Mouse (Mus musculus) forebrain, embryonic 12.5 days (tissue): Measurements from ENCODE around the gene Cntn6. TPM values are rescaled to one million over a fixed set of nuclear protein-coding genes. Genes with fewer than 3 reads are reported as not detected.

Experiments
- ATAC-seq: fragments of 200-750 bp; cut with Nextera tagmentation; 2 replicates; pipeline ENCODE4 v1.8.0; 2017; ENCODE audit warnings: moderate TSS enrichment; ENCODE audit not compliant: low FRiP score
- H3K27ac ChIP-seq: fragments of 300-500 bp; sonication (generic); 2 replicates; pipeline ENCODE4 v1.5.1; 2016; ENCODE audit warnings: mild to moderate bottlenecking
- H3K27me3 ChIP-seq: fragments of 300-500 bp; sonication (generic); 2 replicates; pipeline ENCODE4 v1.6.1; 2016; ENCODE audit warnings: mild to moderate bottlenecking
- H3K36me3 ChIP-seq: fragments of 300-500 bp; sonication (generic); replicated peaks from 2 replicates; pipeline ENCODE4 v1.6.1; 2016; ENCODE audit warnings: mild to moderate bottlenecking
- H3K4me1 ChIP-seq: fragments of 300-500 bp; sonication (generic); 2 replicates; pipeline ENCODE4 v1.6.1; 2016
- H3K4me2 ChIP-seq: fragments of 300-500 bp; sonication (generic); 2 replicates; pipeline ENCODE4 v1.6.1; 2016; ENCODE audit warnings: mild to moderate bottlenecking, moderate library complexity
- H3K4me3 ChIP-seq: fragments of 300-500 bp; sonication (generic); replicated peaks from 2 replicates; pipeline ENCODE4 v1.5.1; 2016; ENCODE audit warnings: mild to moderate bottlenecking
- H3K9ac ChIP-seq: fragments of 300-500 bp; sonication (generic); 2 replicates; pipeline ENCODE4 v1.6.1; 2016; ENCODE audit warnings: mild to moderate bottlenecking
- H3K9me3 ChIP-seq: fragments of 300-500 bp; sonication (generic); 2 replicates; pipeline ENCODE4 v1.6.1; 2016
- WGBS: fragments of 180-500 bp; shearing (Covaris S2); methylation state at CpG from one replicate; pipeline ENCODE4 v1.1.7; 2016; 5-methylcytosine and 5-hydroxymethylcytosine counted together
- polyA plus RNA-seq: library from polyadenylated mRNA; unstranded; fragments of >200 nt; fragmentation: Nextera tagmentation; extraction: Ambion mirVana; gene quantifications from 2 replicates; pipeline ENCODE4 v1.2.1, GENCODE M21; 2016

The Cntn6 gene
- 2.5 TPM in 2 replicates for polyA plus RNA-seq

DNA sequence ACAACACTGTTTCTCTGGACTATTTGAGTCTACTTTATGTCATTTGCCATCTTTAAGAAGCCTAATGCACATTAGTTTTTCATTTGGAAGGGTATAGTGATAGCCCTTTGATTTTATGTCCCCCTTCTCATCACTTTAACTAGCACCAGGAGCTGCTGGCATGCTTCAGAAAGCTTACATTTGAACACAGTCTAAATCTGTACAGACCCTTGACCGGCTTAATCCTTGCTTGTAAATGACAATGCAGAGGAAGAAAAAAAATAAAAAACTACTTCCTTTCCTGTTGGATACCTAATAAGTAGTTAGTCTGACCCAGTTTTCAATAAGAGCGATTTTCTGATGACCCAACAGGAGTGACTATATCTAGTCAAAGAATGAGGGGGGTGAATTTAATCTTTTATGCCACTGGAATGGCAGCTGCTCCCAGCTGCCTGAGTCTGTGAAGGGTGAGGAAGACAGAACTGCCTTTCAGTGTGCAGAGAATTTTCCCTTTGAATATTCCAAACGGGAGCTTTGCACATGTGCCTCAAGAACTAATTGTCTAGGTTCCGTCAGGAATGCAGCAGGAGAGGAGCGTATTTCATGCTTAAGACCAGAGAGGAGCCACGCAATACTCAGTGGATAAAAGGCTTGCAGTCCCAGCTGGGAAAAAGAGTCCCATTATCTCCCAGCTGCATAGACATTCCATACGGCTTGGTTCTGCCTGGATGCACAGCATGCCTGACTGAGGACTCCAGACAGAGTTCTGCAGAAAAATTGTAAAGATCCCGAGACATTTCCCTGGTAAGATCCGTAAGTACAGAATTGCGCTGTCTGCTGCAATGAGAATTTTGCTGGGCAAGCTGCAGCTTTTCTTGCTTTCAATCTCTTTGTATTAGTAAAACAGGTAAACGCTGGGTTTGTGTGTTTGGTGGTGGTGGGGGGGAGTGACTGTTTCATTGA, at the start of gene Cntn6:
TSS of gene Cntn6 (plus strand) at position 301 of the 942 bp plus-strand sequence.
- Histone ChIP-seq H3K9ac (0 out of 2 replicates have a peak within 1 kb of the TSS, but pooled peaks have one; percentile 9), H3K27me3 (no peaks in the 10 kb centered on the region), H3K9me3 (no peaks in the 10 kb centered on the region), H3K4me1 (peaks cover 17% of the 10 kb centered on the region), H3K4me2 (peak within 1 kb of the TSS; percentile 49), H3K4me3 (peak within 1 kb of the TSS; percentile 29), H3K27ac (peak within 1 kb of the TSS; percentile 61), H3K36me3 (no peaks in the 10 kb centered on the region)
- whole genome bisulfite sequencing = 7% methylated on average over 11 of the region's 11 CpGs
- peak; percentile 92 for ATAC-seq

DNA sequence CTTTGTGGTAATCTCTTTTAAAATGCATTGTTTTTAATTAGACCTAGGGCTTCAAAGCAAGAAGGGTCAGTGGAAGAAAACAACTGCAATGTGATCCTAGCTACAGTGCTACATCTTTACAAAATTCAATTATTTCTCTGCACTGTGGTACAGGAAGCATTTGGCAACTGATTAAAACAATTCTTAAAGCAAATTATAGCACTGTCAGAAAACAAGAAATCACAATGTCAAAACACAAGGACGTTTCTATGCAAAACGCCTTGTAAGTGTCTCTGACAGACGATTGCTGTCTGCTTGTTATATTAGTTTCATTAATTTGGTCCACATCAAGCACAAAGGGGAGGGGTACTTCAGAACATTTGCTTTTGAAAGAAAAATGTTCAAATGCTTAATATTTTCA, 48.9 kb upstream of the Cntn6 start:
- Histone ChIP-seq H3K4me1 (no peaks in the 10 kb centered on the region), H3K27me3 (no peaks in the 10 kb centered on the region), H3K4me2 (no peak overlapping the region), H3K9ac (no peak overlapping the region), H3K36me3 (no peaks in the 10 kb centered on the region), H3K4me3 (no peak overlapping the region), H3K9me3 (no peaks in the 10 kb centered on the region), H3K27ac (no peak overlapping the region)
- no peak for ATAC-seq
- WGBS = 53% methylated on average over 3 of the region's 3 CpGs

DNA sequence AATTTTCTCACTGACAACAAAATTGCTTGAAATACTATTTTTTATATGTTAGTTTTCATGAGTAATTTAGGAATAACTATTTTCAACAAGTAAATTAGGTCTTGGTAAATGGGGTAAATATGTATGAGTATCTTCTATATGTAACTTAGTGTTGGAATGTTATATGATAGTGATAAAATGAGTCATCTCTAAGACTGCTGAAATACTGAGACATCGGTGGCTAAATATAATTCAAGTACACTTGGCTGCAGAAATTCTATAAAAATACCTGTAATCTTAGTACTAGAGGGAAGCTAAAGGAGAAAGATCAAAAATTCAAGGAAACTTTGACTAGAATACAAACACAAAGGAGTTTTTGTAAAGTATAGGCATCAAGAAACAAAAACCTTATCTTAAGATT, 21.9 kb upstream of the Cntn6 start:
- H3K4me2 ChIP-seq = no peak overlapping the region
- no peak overlapping the region for H3K9ac ChIP-seq
- WGBS = 97% methylated on average over 1 of the region's 1 CpGs
- no peaks in the 10 kb centered on the region for H3K9me3 ChIP-seq
- no peaks in the 10 kb centered on the region for H3K36me3 ChIP-seq
- H3K4me1 ChIP-seq = no peaks in the 10 kb centered on the region
- no peak for ATAC-seq
- no peak overlapping the region for H3K4me3 ChIP-seq
- no peaks in the 10 kb centered on the region for H3K27me3 ChIP-seq
- H3K27ac ChIP-seq = no peak overlapping the region

GRCm38 (mm10) chr6:104479242-104479641, 13.3 kb upstream of the Cntn6 start:
- Histone ChIP-seq H3K27me3 (no peaks in the 10 kb centered on the region), H3K36me3 (no peaks in the 10 kb centered on the region), H3K27ac (no peak overlapping the region), H3K4me3 (no peak overlapping the region), H3K9me3 (no peaks in the 10 kb centered on the region), H3K9ac (no peak overlapping the region), H3K4me2 (no peak overlapping the region), H3K4me1 (no peaks in the 10 kb centered on the region)
- ATAC-seq = no peak

DNA sequence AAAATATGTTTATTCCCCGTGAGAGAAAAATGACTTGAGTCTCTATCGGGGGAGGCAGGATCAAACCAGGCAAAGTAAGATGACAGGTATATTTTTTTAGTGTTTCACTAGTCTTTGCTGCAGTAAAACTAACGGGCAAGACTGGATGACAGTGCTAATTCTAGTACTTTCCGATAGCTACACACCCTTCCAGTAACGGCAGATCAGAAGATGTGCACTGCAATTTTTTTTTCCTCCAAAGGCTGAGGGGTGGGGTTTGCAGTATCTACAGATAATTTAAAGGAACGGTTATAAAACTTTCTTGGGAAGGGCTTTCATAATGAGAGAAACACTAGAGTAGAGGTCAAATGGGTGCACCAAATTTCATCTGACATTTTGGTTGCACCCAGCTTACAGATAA, 869 bp downstream of the Cntn6 start:
- ATAC-seq = no peak
- Histone ChIP-seq H3K4me1 (peaks cover 17% of the 10 kb centered on the region), H3K4me3 (peak overlapping the region; percentile 29), H3K36me3 (no peaks in the 10 kb centered on the region), H3K27me3 (no peaks in the 10 kb centered on the region), H3K4me2 (peak overlapping the region; percentile 49), H3K27ac (peak overlapping the region; percentile 61), H3K9ac (no peak overlapping the region), H3K9me3 (no peaks in the 10 kb centered on the region)
- 37% methylated on average over 6 of the region's 6 CpGs for WGBS

GRCm38 (mm10) chr6:104495801-104496200, 3.2 kb downstream of the Cntn6 start:
- H3K27me3 ChIP-seq = no peaks in the 10 kb centered on the region
- H3K27ac ChIP-seq = no peak overlapping the region
- no peak overlapping the region for H3K4me2 ChIP-seq
- 30% methylated on average over 2 of the region's 2 CpGs for WGBS
- no peak overlapping the region for H3K9ac ChIP-seq
- no peak overlapping the region for H3K4me3 ChIP-seq
- ATAC-seq = no peak
- H3K36me3 ChIP-seq = no peaks in the 10 kb centered on the region
- no peaks in the 10 kb centered on the region for H3K9me3 ChIP-seq
- H3K4me1 ChIP-seq = peaks cover 17% of the 10 kb centered on the region

DNA sequence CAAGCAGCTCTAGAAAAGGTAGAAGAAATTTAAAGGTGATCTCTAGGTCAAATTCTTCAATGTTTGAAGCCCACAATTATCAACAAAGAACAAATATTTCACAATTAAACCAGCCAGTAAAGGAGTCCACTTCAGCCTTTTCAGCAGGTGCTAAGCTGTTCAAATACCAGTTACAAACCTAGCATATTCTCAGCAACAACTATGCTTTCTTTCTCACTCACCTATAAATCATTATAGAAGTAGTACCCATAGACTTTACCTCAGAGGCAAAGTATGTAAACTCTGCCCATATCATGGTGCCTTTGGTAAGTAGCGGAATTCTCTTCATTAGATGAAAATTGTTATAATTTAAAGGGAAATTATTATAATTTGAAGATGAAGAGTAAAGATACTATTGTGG, 71.4 kb downstream of the Cntn6 start:
- 94% methylated on average over 1 of the region's 1 CpGs for WGBS
- H3K36me3 ChIP-seq = no peaks in the 10 kb centered on the region
- no peaks in the 10 kb centered on the region for H3K4me1 ChIP-seq
- no peaks in the 10 kb centered on the region for H3K9me3 ChIP-seq
- H3K4me2 ChIP-seq = no peak overlapping the region
- no peak overlapping the region for H3K27ac ChIP-seq
- no peak for ATAC-seq
- no peaks in the 10 kb centered on the region for H3K27me3 ChIP-seq
- no peak overlapping the region for H3K9ac ChIP-seq
- no peak overlapping the region for H3K4me3 ChIP-seq

DNA sequence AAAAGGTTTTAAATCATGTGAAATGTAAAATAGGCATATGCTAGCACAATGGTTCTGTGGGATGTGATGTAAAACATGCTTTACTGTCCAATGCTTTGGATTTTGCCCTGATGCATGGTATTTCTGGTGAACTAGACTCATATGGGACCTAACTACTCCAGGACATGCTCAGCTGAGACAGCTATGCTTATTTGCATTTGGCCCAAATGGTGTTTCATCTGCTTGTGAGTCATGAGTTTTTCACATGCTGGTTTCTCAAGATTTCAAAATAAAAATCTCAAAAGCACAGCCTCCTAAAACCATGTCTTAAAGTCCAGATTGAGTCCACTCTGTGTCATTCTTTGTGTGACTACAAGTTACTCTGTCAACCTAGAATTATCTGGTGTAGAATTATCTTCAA, 77.0 kb downstream of the Cntn6 start:
- ATAC-seq = no peak
- H3K36me3 ChIP-seq = no peaks in the 10 kb centered on the region
- H3K4me1 ChIP-seq = no peaks in the 10 kb centered on the region
- no peak overlapping the region for H3K9ac ChIP-seq
- H3K4me3 ChIP-seq = no peak overlapping the region
- H3K9me3 ChIP-seq = no peaks in the 10 kb centered on the region
- no peak overlapping the region for H3K4me2 ChIP-seq
- no peaks in the 10 kb centered on the region for H3K27me3 ChIP-seq
- no peak overlapping the region for H3K27ac ChIP-seq

DNA sequence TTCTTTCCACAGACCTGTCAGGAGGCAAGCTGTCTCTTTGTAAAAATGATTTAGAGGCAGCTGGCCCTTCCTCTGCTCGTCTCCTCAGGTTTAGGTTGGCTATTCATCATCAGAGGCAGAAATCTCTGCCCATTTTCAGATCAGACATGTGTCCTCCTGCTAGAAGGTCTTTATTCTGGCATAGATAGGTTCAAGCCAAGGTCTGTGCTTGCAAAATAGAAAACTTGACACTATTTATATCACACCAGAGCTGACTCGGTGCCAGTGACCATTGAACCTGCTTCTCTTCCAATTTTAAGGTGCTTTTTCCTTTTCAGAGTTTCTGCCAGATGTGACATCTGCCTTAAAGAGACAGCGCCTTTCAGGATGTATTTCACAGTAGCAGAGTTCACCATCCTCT, 95.4 kb downstream of the Cntn6 start:
- Histone ChIP-seq H3K27ac (no peak overlapping the region), H3K9me3 (no peaks in the 10 kb centered on the region), H3K4me3 (no peak overlapping the region), H3K4me1 (no peaks in the 10 kb centered on the region), H3K9ac (no peak overlapping the region), H3K4me2 (no peak overlapping the region), H3K27me3 (no peaks in the 10 kb centered on the region), H3K36me3 (no peaks in the 10 kb centered on the region)
- no peak for ATAC-seq
- WGBS = 75% methylated on average over 3 of the region's 3 CpGs

GRCm38 (mm10) chr6:104600838-104601397, 108.3 kb downstream of the Cntn6 start:
- H3K4me1 ChIP-seq = 0 out of 2 replicates have a peak, but pooled peaks cover 5% of the 10 kb centered on the region
- no peaks in the 10 kb centered on the region for H3K27me3 ChIP-seq
- no peak for ATAC-seq
- no peak overlapping the region for H3K27ac ChIP-seq
- no peak overlapping the region for H3K4me2 ChIP-seq
- H3K9ac ChIP-seq = no peak overlapping the region
- H3K9me3 ChIP-seq = no peaks in the 10 kb centered on the region
- H3K4me3 ChIP-seq = no peak overlapping the region
- 80% methylated on average over 2 of the region's 2 CpGs for WGBS
- no peaks in the 10 kb centered on the region for H3K36me3 ChIP-seq

GRCm38 (mm10) chr6:104602894-104603293, 110.3 kb downstream of the Cntn6 start:
- Histone ChIP-seq H3K9ac (no peak overlapping the region), H3K27ac (no peak overlapping the region), H3K27me3 (no peaks in the 10 kb centered on the region), H3K4me3 (no peak overlapping the region), H3K36me3 (no peaks in the 10 kb centered on the region), H3K9me3 (no peaks in the 10 kb centered on the region), H3K4me2 (no peak overlapping the region), H3K4me1 (0 out of 2 replicates have a peak, but pooled peaks cover 3% of the 10 kb centered on the region)
- no peak for ATAC-seq

GRCm38 (mm10) chr6:104603371-104603770, 110.8 kb downstream of the Cntn6 start:
- WGBS = 53% methylated on average over 4 of the region's 4 CpGs
- Histone ChIP-seq H3K4me2 (no peak overlapping the region), H3K27me3 (no peaks in the 10 kb centered on the region), H3K4me1 (0 out of 2 replicates have a peak, but pooled peaks cover 3% of the 10 kb centered on the region), H3K9me3 (no peaks in the 10 kb centered on the region), H3K9ac (no peak overlapping the region), H3K27ac (no peak overlapping the region), H3K36me3 (no peaks in the 10 kb centered on the region), H3K4me3 (no peak overlapping the region)
- peak; percentile 62 for ATAC-seq

DNA sequence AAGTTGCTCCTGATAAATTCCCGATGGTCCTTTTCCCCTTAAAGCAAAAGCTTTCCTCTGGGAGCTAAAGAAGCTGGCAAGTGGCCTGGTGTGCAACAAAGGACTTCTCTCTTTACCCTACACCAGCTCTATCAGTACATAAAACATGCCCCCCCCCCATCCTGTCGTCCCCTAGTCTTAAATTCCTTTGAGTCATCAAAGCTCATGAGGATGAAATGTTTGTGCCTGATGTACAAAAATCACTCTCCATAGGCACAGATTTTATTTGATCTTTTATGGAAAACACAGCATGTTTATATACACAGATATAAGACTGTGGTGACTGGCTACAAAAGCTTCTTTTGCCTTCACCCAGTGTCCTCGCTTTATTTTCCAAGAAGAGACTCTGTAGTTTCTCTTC, 112.6 kb downstream of the Cntn6 start:
- Histone ChIP-seq H3K36me3 (no peaks in the 10 kb centered on the region), H3K4me1 (0 out of 2 replicates have a peak, but pooled peaks cover 3% of the 10 kb centered on the region), H3K9ac (no peak overlapping the region), H3K4me2 (no peak overlapping the region), H3K4me3 (no peak overlapping the region), H3K27ac (no peak overlapping the region), H3K9me3 (no peaks in the 10 kb centered on the region), H3K27me3 (no peaks in the 10 kb centered on the region)
- WGBS = 32% methylated on average over 3 of the region's 3 CpGs
- ATAC-seq = no peak
